Mouse (Mus musculus): ENCODE measurements at regions not wholly inside any gene's neighbourhood (a gene's known extent, or its start where the extent isn't known, plus 50 kb on each side); places are given as distances from the start of the nearest gene placed in this dataset.

DNA sequence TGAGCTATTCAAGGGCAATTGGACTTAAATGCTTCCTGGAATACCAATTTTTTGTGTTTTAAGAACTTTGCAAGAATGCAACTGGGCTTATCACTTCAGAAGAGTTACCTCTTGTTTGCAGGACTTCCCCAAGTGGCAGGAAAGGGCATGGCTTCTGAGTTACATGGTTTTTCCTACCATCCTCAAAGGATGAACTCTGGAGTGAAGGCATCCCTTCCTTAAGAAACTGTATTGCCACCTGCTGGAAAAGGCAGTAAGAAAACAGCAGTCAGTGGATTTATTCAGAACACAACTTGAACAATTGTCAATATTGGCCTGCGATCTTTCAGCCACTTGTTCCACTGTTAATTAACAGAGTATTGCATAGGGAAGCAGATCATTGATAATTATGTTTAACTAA lies 232.2 kb upstream of the Sorcs1 start:
- Histone ChIP-seq H3K9ac (ENCODE audit: low read length) (no peak overlapping the region), H3K4me3 (ENCODE audit: low read depth, low read length) (no peak overlapping the region), H3K27ac (ENCODE audit: low read depth, low read length) (no peak overlapping the region), H3K4me1 (ENCODE audit: control insufficient read depth, insufficient read depth, low read length) (no peaks in the 10 kb centered on the region), H3K4me2 (ENCODE audit: low read length) (no peak overlapping the region), H3K27me3 (replicated peaks; ENCODE audit: control insufficient read depth, insufficient read depth, low read length) (no peaks in the 10 kb centered on the region), H3K36me3 (ENCODE audit: control insufficient read depth, insufficient read depth, low read length) (no peaks in the 10 kb centered on the region), H3K9me3 (replicated peaks; ENCODE audit: control insufficient read depth, low read length) (no peaks in the 10 kb centered on the region)
- no peak for DNase-seq (ENCODE audit: low spot score)
- no peak for ATAC-seq
- WGBS: 75% methylated on average over 1 of the region's 1 CpGs

DNA sequence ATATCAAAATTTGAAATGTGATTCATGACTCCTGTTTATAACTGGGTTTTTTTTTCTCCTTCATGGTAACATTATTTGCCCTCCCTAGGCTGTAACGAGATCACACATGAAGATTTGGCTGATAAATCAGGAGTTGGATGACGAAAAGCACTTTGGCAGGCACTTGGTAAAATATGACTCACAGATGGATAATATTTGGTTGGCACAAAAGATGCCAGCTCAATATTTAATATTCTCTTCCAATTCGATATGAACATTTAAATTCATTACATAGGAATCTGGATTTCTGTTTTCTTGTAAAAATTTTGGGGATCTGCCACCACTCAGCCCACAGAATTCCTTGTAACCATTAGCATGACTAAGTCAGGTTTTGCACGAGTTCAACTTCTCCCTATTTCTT lies 230.3 kb upstream of the Sorcs1 start:
- no peak overlapping the region for H3K4me3 ChIP-seq (ENCODE audit: low read depth, low read length)
- 75% methylated on average over 4 of the region's 4 CpGs for WGBS
- H3K9me3 ChIP-seq (replicated peaks; ENCODE audit: control insufficient read depth, low read length): no peaks in the 10 kb centered on the region
- H3K9ac ChIP-seq (ENCODE audit: low read length): no peak overlapping the region
- H3K4me2 ChIP-seq (ENCODE audit: low read length): no peak overlapping the region
- H3K27me3 ChIP-seq (replicated peaks; ENCODE audit: control insufficient read depth, insufficient read depth, low read length): no peaks in the 10 kb centered on the region
- DNase-seq (ENCODE audit: low spot score) (peak; percentile 58), ATAC-seq (no peak)
- H3K27ac ChIP-seq (ENCODE audit: low read depth, low read length): no peak overlapping the region
- no peaks in the 10 kb centered on the region for H3K4me1 ChIP-seq (ENCODE audit: control insufficient read depth, insufficient read depth, low read length)
- no peaks in the 10 kb centered on the region for H3K36me3 ChIP-seq (ENCODE audit: control insufficient read depth, insufficient read depth, low read length)

DNA sequence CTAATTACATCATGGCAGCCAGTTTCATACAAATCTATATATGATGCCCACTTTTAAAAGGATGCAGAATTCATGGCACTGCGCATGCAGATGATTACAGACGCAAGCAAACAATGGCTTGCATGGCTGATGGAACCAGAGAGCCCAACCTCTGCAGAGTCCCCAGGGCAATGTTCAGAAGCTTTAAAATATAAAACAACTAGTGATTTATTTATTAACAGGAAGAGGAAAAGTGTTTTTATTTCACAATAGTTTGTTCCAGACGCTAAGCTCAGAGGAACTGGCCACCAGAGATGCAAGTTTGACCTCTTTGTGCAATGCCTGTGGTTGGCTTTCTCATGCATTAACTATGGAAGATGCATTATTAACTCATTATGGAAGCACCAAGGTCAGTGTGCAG lies 215.3 kb upstream of the Sorcs1 start:
- Histone ChIP-seq H3K4me1 (ENCODE audit: control insufficient read depth, insufficient read depth, low read length) (no peaks in the 10 kb centered on the region), H3K36me3 (ENCODE audit: control insufficient read depth, insufficient read depth, low read length) (no peaks in the 10 kb centered on the region), H3K4me2 (ENCODE audit: low read length) (no peak overlapping the region), H3K27me3 (replicated peaks; ENCODE audit: control insufficient read depth, insufficient read depth, low read length) (no peaks in the 10 kb centered on the region), H3K4me3 (ENCODE audit: low read depth, low read length) (no peak overlapping the region), H3K9me3 (replicated peaks; ENCODE audit: control insufficient read depth, low read length) (no peaks in the 10 kb centered on the region), H3K27ac (ENCODE audit: low read depth, low read length) (no peak overlapping the region), H3K9ac (ENCODE audit: low read length) (no peak overlapping the region)
- no peak for ATAC-seq
- WGBS: 95% methylated on average over 3 of the region's 3 CpGs
- DNase-seq (ENCODE audit: low spot score): no peak

DNA sequence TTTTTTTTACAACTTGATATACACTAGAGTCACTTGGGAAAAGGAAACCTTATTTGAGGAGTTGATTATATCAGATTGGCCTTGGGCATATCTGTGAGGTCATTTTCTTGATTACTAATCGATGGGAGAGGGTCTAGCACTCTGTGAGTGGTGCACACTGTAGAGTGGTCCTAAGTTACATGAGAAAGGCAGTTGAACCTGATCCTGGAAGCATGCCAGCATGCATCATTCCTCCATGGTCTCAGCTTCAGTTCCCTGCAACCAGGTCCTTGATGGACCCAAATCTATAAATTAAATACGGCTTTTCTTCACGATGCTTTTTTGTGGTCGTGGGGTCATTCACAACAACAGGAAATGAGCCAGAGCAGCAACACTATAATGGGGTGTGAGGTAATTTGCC lies 194.2 kb upstream of the Sorcs1 start:
- no peak for ATAC-seq
- DNase-seq (ENCODE audit: low spot score): peak; percentile 5
- Histone ChIP-seq H3K36me3 (ENCODE audit: control insufficient read depth, insufficient read depth, low read length) (no peaks in the 10 kb centered on the region), H3K4me3 (ENCODE audit: low read depth, low read length) (no peak overlapping the region), H3K27me3 (replicated peaks; ENCODE audit: control insufficient read depth, insufficient read depth, low read length) (no peaks in the 10 kb centered on the region), H3K4me1 (ENCODE audit: control insufficient read depth, insufficient read depth, low read length) (no peaks in the 10 kb centered on the region), H3K9ac (ENCODE audit: low read length) (no peak overlapping the region), H3K27ac (ENCODE audit: low read depth, low read length) (no peak overlapping the region), H3K9me3 (replicated peaks; ENCODE audit: control insufficient read depth, low read length) (no peaks in the 10 kb centered on the region), H3K4me2 (ENCODE audit: low read length) (no peak overlapping the region)
- 61% methylated on average over 4 of the region's 4 CpGs for WGBS

DNA sequence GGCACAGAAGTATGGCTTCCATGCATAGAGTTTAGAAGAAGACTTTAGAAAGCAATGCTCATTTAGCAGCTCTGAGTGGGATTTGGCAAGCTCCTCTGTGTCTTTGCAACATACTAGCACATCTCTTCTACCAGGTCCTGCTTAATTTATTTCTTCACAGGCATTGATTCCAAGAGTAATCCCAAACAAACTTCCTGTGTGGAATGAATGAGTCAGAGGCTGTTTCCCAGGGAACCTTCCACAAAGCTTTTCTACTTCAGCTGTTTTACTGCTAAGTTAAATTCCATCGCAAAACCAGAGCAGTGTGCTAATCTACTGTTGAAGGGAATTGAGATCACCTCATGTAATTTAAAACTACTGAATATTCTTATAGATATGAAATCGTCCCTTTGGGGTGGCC lies 193.7 kb upstream of the Sorcs1 start:
- H3K4me3 ChIP-seq (ENCODE audit: low read depth, low read length): no peak overlapping the region
- no peaks in the 10 kb centered on the region for H3K4me1 ChIP-seq (ENCODE audit: control insufficient read depth, insufficient read depth, low read length)
- no peaks in the 10 kb centered on the region for H3K9me3 ChIP-seq (replicated peaks; ENCODE audit: control insufficient read depth, low read length)
- H3K9ac ChIP-seq (ENCODE audit: low read length): no peak overlapping the region
- 59% methylated on average over 2 of the region's 2 CpGs for WGBS
- no peaks in the 10 kb centered on the region for H3K27me3 ChIP-seq (replicated peaks; ENCODE audit: control insufficient read depth, insufficient read depth, low read length)
- peak; percentile 44 for DNase-seq (ENCODE audit: low spot score)
- H3K27ac ChIP-seq (ENCODE audit: low read depth, low read length): no peak overlapping the region
- peak; percentile 37; the same call in 1 of the 2 replicates for ATAC-seq
- H3K36me3 ChIP-seq (ENCODE audit: control insufficient read depth, insufficient read depth, low read length): no peaks in the 10 kb centered on the region
- no peak overlapping the region for H3K4me2 ChIP-seq (ENCODE audit: low read length)

DNA sequence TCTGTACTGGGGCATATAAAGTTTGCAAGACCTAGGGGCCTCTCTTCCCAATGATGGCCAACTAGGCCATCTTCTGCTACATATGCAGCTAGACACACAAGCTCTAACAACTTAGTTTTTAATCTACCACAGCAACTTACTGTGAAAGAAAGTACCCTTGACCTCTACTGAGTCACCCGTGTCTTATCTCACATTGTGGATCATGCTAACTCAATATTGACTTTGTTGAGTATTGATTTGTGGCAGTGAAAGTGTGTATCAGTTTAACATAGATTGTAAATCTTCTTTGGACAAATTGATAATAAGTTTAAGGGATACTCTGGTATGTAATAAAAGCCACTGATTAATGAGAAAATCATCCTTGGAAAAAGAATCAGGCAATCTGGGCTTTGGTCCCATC lies 176.4 kb upstream of the Sorcs1 start:
- Histone ChIP-seq H3K27ac (ENCODE audit: low read depth, low read length) (no peak overlapping the region), H3K27me3 (replicated peaks; ENCODE audit: control insufficient read depth, insufficient read depth, low read length) (no peaks in the 10 kb centered on the region), H3K9ac (ENCODE audit: low read length) (no peak overlapping the region), H3K4me1 (ENCODE audit: control insufficient read depth, insufficient read depth, low read length) (no peaks in the 10 kb centered on the region), H3K36me3 (ENCODE audit: control insufficient read depth, insufficient read depth, low read length) (no peaks in the 10 kb centered on the region), H3K9me3 (replicated peaks; ENCODE audit: control insufficient read depth, low read length) (no peaks in the 10 kb centered on the region), H3K4me3 (ENCODE audit: low read depth, low read length) (no peak overlapping the region), H3K4me2 (ENCODE audit: low read length) (no peak overlapping the region)
- 88% methylated on average over 1 of the region's 1 CpGs for WGBS
- ATAC-seq (no peak), DNase-seq (ENCODE audit: low spot score) (no peak)

DNA sequence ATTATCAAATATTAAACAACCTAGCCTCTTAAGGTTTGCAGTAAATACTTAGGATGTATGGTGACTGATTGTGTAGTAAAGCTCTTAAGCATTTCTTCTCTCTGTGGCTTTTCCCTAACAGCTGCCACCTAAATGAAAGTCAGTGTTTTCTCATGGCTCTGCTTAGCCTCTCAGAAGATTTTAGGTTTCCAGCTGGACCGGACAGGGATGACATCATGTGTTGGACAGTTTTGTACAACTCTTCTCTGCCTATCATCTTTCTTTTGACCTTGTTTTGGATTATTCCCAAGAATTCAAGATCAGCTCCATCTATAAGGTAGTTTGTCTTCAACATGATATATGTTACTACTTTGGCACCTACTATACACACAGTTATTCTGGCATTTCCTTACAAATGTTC lies 162.1 kb upstream of the Sorcs1 start:
- DNase-seq (ENCODE audit: low spot score): no peak
- no peak for ATAC-seq
- no peak overlapping the region for H3K4me3 ChIP-seq (ENCODE audit: low read depth, low read length)
- no peak overlapping the region for H3K4me2 ChIP-seq (ENCODE audit: low read length)
- no peaks in the 10 kb centered on the region for H3K36me3 ChIP-seq (ENCODE audit: control insufficient read depth, insufficient read depth, low read length)
- H3K27me3 ChIP-seq (replicated peaks; ENCODE audit: control insufficient read depth, insufficient read depth, low read length): no peaks in the 10 kb centered on the region
- no peaks in the 10 kb centered on the region for H3K4me1 ChIP-seq (ENCODE audit: control insufficient read depth, insufficient read depth, low read length)
- 86% methylated on average over 1 of the region's 1 CpGs for WGBS
- H3K9me3 ChIP-seq (replicated peaks; ENCODE audit: control insufficient read depth, low read length): no peaks in the 10 kb centered on the region
- no peak overlapping the region for H3K9ac ChIP-seq (ENCODE audit: low read length)
- H3K27ac ChIP-seq (ENCODE audit: low read depth, low read length): no peak overlapping the region

All from forebrain, embryonic 14.5 days (tissue).